Mouse (Mus musculus) heart, adult 11 months (tissue): Measurements from ENCODE around the gene Vmp1.
A peak's percentile ranks its signal among the peaks of the same experiment; 100 is the strongest.

Experiments
- DNase-seq: peaks from one replicate; pipeline ENCODE4 v3.0.0; 2022

Gene Vmp1

GRCm38 (mm10) chr11:86598572-86598971, 85.1 kb downstream of the Vmp1 start:
- DNase-seq: peak; percentile 79

- DNase-seq: peak; percentile 67
These were observed 85.5 kb downstream of the Vmp1 start for GRCm38 (mm10) chr11:86598154-86598553.

- DNase-seq: peak; percentile 48
These were observed 86.7 kb downstream of the Vmp1 start for GRCm38 (mm10) chr11:86596976-86597375.

- DNase-seq: peak; percentile 94
These were observed 87.3 kb downstream of the Vmp1 start for GRCm38 (mm10) chr11:86596187-86596960.

GRCm38 (mm10) chr11:86595366-86595765, 88.3 kb downstream of the Vmp1 start:
- DNase-seq: no peak

- peak; percentile 33 for DNase-seq
These were observed 89.3 kb downstream of the Vmp1 start for GRCm38 (mm10) chr11:86594188-86594876.

GRCm38 (mm10) chr11:86593443-86593842, 90.2 kb downstream of the Vmp1 start:
- DNase-seq: no peak

- DNase-seq: peak; percentile 93
These were observed 90.6 kb downstream of the Vmp1 start for GRCm38 (mm10) chr11:86592993-86593392.

- DNase-seq: peak; percentile 53
These were observed 91.6 kb downstream of the Vmp1 start for GRCm38 (mm10) chr11:86591931-86592616.

GRCm38 (mm10) chr11:86591301-86591845, 92.3 kb downstream of the Vmp1 start:
- peak; percentile 68 for DNase-seq

GRCm38 (mm10) chr11:86590579-86590978, 93.1 kb downstream of the Vmp1 start:
- peak; percentile 73 for DNase-seq

GRCm38 (mm10) chr11:86590066-86590465, 93.6 kb downstream of the Vmp1 start:
- peak; percentile 56 for DNase-seq

- peak; percentile 80 for DNase-seq
These were observed 94.9 kb downstream of the Vmp1 start for GRCm38 (mm10) chr11:86588583-86589298.

- no peak for DNase-seq
These were observed 95.8 kb downstream of the Vmp1 start for GRCm38 (mm10) chr11:86587830-86588229.

- DNase-seq: peak; percentile 98
These were observed 96.5 kb downstream of the Vmp1 start for GRCm38 (mm10) chr11:86586868-86587792.

- peak; percentile 95 for DNase-seq
These were observed 97.3 kb downstream of the Vmp1 start for GRCm38 (mm10) chr11:86586177-86586867.

GRCm38 (mm10) chr11:86585598-86585984, 98.0 kb downstream of the Vmp1 start:
- DNase-seq: no peak

- DNase-seq: no peak
These were observed 98.6 kb downstream of the Vmp1 start for GRCm38 (mm10) chr11:86584898-86585597.

- no peak for DNase-seq
These were observed 99.4 kb downstream of the Vmp1 start for GRCm38 (mm10) chr11:86583990-86584897.
